Mouse (Mus musculus) midbrain, embryonic 12.5 days (tissue): ENCODE results near the gene Gm16430. TPM values are rescaled to one million over a fixed set of nuclear protein-coding genes. Genes with fewer than 3 reads are reported as not detected.
"Not testable (repeated sequence)": the region's sequence is repeated elsewhere in the genome, so short reads cannot be mapped to it uniquely, and the experiment has no call there.

Source experiments
- ATAC-seq: fragments of 200-750 bp; cut with Nextera tagmentation; 2 replicates; pipeline ENCODE4 v1.8.0; 2017; ENCODE audit warnings: low read depth, moderate TSS enrichment, moderate library complexity; ENCODE audit not compliant: low FRiP score
- H3K27ac ChIP-seq: fragments of 300-500 bp; sonication (generic); replicated peaks from 2 replicates; pipeline ENCODE4 v1.5.1; 2016; ENCODE audit warnings: mild to moderate bottlenecking
- H3K27me3 ChIP-seq: fragments of 300-500 bp; sonication (generic); 2 replicates; pipeline ENCODE4 v1.6.1; 2016; ENCODE audit warnings: mild to moderate bottlenecking
- H3K36me3 ChIP-seq: fragments of 300-500 bp; sonication (generic); 2 replicates; pipeline ENCODE4 v1.6.1; 2016
- H3K4me1 ChIP-seq: fragments of 300-500 bp; sonication (generic); 2 replicates; pipeline ENCODE4 v1.6.1; 2016
- H3K4me2 ChIP-seq: fragments of 300-500 bp; sonication (generic); replicated peaks from 2 replicates; pipeline ENCODE4 v1.6.1; 2016; ENCODE audit warnings: mild to moderate bottlenecking, moderate library complexity
- H3K4me3 ChIP-seq: fragments of 300-500 bp; sonication (generic); 2 replicates; pipeline ENCODE4 v1.5.1; 2016; ENCODE audit warnings: mild to moderate bottlenecking
- H3K9ac ChIP-seq: fragments of 300-500 bp; sonication (generic); replicated peaks from 2 replicates; pipeline ENCODE4 v1.6.1; 2016; ENCODE audit warnings: mild to moderate bottlenecking, moderate library complexity
- H3K9me3 ChIP-seq: fragments of 300-500 bp; sonication (generic); 2 replicates; pipeline ENCODE4 v1.6.1; 2016; ENCODE audit warnings: mild to moderate bottlenecking
- WGBS: fragments of 180-500 bp; shearing (Covaris S2); methylation state at CpG from one replicate; pipeline ENCODE4 v1.1.7; 2016; 5-methylcytosine and 5-hydroxymethylcytosine counted together
- polyA plus RNA-seq: library from polyadenylated mRNA; unstranded; fragments of >200 nt; fragmentation: Nextera tagmentation; extraction: Ambion mirVana; gene quantifications from 2 replicates; pipeline ENCODE4 v1.2.1, GENCODE M21; 2016

The Gm16430 gene
- polyA plus RNA-seq: not detected in 2 replicates

- not testable (repeated sequence) for H3K4me3 ChIP-seq, ATAC-seq, H3K36me3 ChIP-seq, H3K27me3 ChIP-seq, H3K9me3 ChIP-seq, H3K4me1 ChIP-seq, H3K4me2 ChIP-seq, H3K9ac ChIP-seq, H3K27ac ChIP-seq
- WGBS: no CpG with 5 or more reads among the region's 7 CpGs
Measured at GRCm38 (mm10) chrX:54621911-54622310, at the start of gene Gm16430. Gene Gm16430 (plus strand): TSS chrX:54622211.

Other genes starting within 250 kb of the Gm16430 start
- not detected in 2 replicates for gene Gm16405, start 91.0 kb upstream of the Gm16430 start, polyA plus RNA-seq